Mouse (Mus musculus) T-helper 2 cell (primary cell): ENCODE results near the gene Slc6a12.

ENCODE experiments used
- in situ Hi-C: fragments of 300-600 bp; cut with MboI, MseI; formaldehyde crosslinking; loops from one replicate; pipeline ENCODE4 v1.15.1; 2025; ENCODE audit warnings: high pct_unique_total_duplicates

Gene Slc6a12

GRCm38 (mm10) chr6:121412558-121413297 lies 69.9 kb downstream of the Slc6a12 start:
- in situ Hi-C loops = no loop called here
